Mouse (Mus musculus) ES-CJ7 (cell line): ENCODE results near the gene 4930522H14Rik.

Experiments used
- DNase-seq: peaks from one replicate; pipeline ENCODE4 v3.0.0; 2011; ENCODE audit warnings: low read depth, low spot score

4930522H14Rik gene

GRCm38 (mm10) chr4:109531111-109531510 lies at the start of gene 4930522H14Rik:
4930522H14Rik (minus strand) TSS chr4:109531297.
- no peak for DNase-seq

GRCm38 (mm10) chr4:109578356-109578755 lies 47.3 kb upstream of the 4930522H14Rik start:
- no peak for DNase-seq

- peak; percentile 24 for DNase-seq
These were observed 45.8 kb upstream of the 4930522H14Rik start for GRCm38 (mm10) chr4:109576933-109577332.

GRCm38 (mm10) chr4:109574845-109575244 lies 43.7 kb upstream of the 4930522H14Rik start:
- no peak for DNase-seq

GRCm38 (mm10) chr4:109574331-109574730 lies 43.2 kb upstream of the 4930522H14Rik start:
- DNase-seq: no peak

GRCm38 (mm10) chr4:109572632-109573031 lies 41.5 kb upstream of the 4930522H14Rik start:
- DNase-seq: no peak

GRCm38 (mm10) chr4:109569421-109569820 lies 38.3 kb upstream of the 4930522H14Rik start:
- no peak for DNase-seq

GRCm38 (mm10) chr4:109568959-109569358 lies 37.9 kb upstream of the 4930522H14Rik start:
- no peak for DNase-seq

- no peak for DNase-seq
These were observed 33.6 kb upstream of the 4930522H14Rik start for GRCm38 (mm10) chr4:109564711-109565110.

- DNase-seq: no peak
These were observed 19.4 kb upstream of the 4930522H14Rik start for GRCm38 (mm10) chr4:109550338-109551150.

- no peak for DNase-seq
These were observed 16.2 kb upstream of the 4930522H14Rik start for GRCm38 (mm10) chr4:109547306-109547705.

GRCm38 (mm10) chr4:109546538-109546937 lies 15.4 kb upstream of the 4930522H14Rik start:
- no peak for DNase-seq

GRCm38 (mm10) chr4:109530245-109530816 lies 766 bp downstream of the 4930522H14Rik start:
- DNase-seq: no peak

GRCm38 (mm10) chr4:109504885-109505284 lies 26.2 kb downstream of the 4930522H14Rik start:
- peak; percentile 75 for DNase-seq

GRCm38 (mm10) chr4:109498476-109498875 lies 32.6 kb downstream of the 4930522H14Rik start:
- no peak for DNase-seq

GRCm38 (mm10) chr4:109493581-109493980 lies 37.5 kb downstream of the 4930522H14Rik start:
- DNase-seq: no peak

GRCm38 (mm10) chr4:109488812-109489211 lies 42.3 kb downstream of the 4930522H14Rik start:
- DNase-seq: no peak

- DNase-seq: no peak
These were observed 46.5 kb downstream of the 4930522H14Rik start, which contains the start of gene Rnf11 for GRCm38 (mm10) chr4:109484621-109485020. Rnf11 (minus strand) TSS chr4:109484728.

GRCm38 (mm10) chr4:109482701-109483100 lies 48.4 kb downstream of the 4930522H14Rik start:
- DNase-seq: no peak

GRCm38 (mm10) chr4:109481424-109481823 lies 49.7 kb downstream of the 4930522H14Rik start:
- no peak for DNase-seq

GRCm38 (mm10) chr4:109477454-109477853 lies 53.6 kb downstream of the 4930522H14Rik start:
- no peak for DNase-seq

GRCm38 (mm10) chr4:109476554-109477014 lies 54.5 kb downstream of the 4930522H14Rik start:
- peak; percentile 80 for DNase-seq
